ENCODE assay signal across 16 mouse cellular contexts in the genomic region with DNA sequence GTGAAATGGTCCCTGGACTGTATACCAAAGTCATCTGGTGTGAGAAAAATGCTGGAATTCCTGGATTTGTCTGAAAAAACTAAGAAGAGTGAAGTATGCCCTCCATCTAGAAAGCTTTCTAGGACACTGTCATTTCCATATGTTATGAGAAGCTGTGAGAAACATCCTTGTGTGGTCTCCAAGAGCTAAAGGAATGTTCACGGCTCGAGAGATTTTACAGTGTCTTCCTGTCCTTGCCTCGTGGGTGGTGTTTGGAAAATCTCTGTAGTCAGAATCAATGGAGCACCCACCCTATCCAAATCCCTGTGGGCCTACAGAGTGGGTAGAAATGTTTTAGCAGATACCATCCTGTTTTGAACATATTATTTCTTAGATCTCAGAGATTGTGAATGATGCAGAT.
A peak's percentile ranks its signal among the peaks of the same experiment; 100 is the strongest.
DNase-seq lines count a peak whose midpoint lies in the region.
"Had no signal": no experiment of that assay in that cellular context is flagged by ENCODE, and none has a peak within 500 bp of the region (broad histone marks: within the 10 kb centered on the region; RNA-seq: fewer than 3 reads in every experiment).

No protein-coding gene starts in this region.

- DNase-seq in frontal cortex, postnatal 36 days (ENCODE audit: low spot score in 2 of 2) = peak; percentile 5 to 26
- DNase-seq in frontal cortex, postnatal 25 days (ENCODE audit: low spot score in 2 of 2) = no peak
- DNase-seq in retina, postnatal 1 day = peak; percentile 15
- DNase-seq in retina, embryonic 14.5 days (ENCODE audit: low spot score) = no peak
- peak; percentile 60 for DNase-seq in brain, adult 2 months (ENCODE audit: low read depth, low spot score)
- no peak for DNase-seq in adrenal gland, adult 8-10 months
- DNase-seq: adrenal gland, postnatal 14 days; cerebellum, adult 11-12 months; cerebellum, adult 8-10 months; cerebellum, postnatal 36 days; embryo, embryonic 11 days; forebrain, postnatal 0 days; gastrocnemius, postnatal 25 days; heart, adult 18-20 months; heart, postnatal 10 days; heart, postnatal 36 days had no signal

Comparison
In these comparisons a context has a peak if more than half of its experiments do, and no peak if none do; other contexts are left out.
1. DNase-seq: peak in frontal cortex, postnatal 36 days (2 of 2), retina, postnatal 1 day (single experiment) and brain, adult 2 months (single experiment); none in frontal cortex, postnatal 25 days (0 of 2), retina, embryonic 14.5 days (single experiment) and adrenal gland, adult 8-10 months (single experiment).